Mouse (Mus musculus) CH12.LX (cell line): Measurements from ENCODE around the gene Frrs1.

Experiments
- BHLHE40 ChIP-seq: IDR thresholded peaks from 2 replicates; pipeline ENCODE4 v1.6.1; 2011; ENCODE audit warnings: mild to moderate bottlenecking, low read depth, low read length, improper control_type of control experiment
- CHD1 ChIP-seq: IDR thresholded peaks from 2 replicates; pipeline ENCODE4 v1.6.1; 2012; ENCODE audit warnings: low read depth, low read length, improper control_type of control experiment, inconsistent platforms
- EP300 ChIP-seq: IDR thresholded peaks from 2 replicates; pipeline ENCODE4 v1.6.1; 2011; ENCODE audit warnings: low read length, improper control_type of control experiment
- HCFC1 ChIP-seq: IDR thresholded peaks from 2 replicates; pipeline ENCODE4 v1.6.1; 2012; ENCODE audit warnings: low read depth, mild to moderate bottlenecking, inconsistent platforms, low read length, improper control_type of control experiment
- POLR2A ChIP-seq: IDR thresholded peaks from 2 replicates; pipeline ENCODE4 v1.6.1; 2011; ENCODE audit warnings: low read depth, mild to moderate bottlenecking, improper control_type of control experiment, low read length
- TBP ChIP-seq: conservative IDR thresholded peaks from 2 replicates; pipeline ENCODE4 v1.6.1; 2011; ENCODE audit warnings: low read depth, low read length, improper control_type of control experiment

- TF ChIP-seq EP300 (no peak), POLR2A (no peak), TBP (no peak), CHD1 (no peak), HCFC1 (no peak), BHLHE40 (no peak)
These were observed 13.2 kb upstream of the Frrs1 start for GRCm38 (mm10) chr3:116846084-116846483.
